Mouse (Mus musculus) left cerebral cortex, postnatal 14 days (tissue): ENCODE data around the gene Lingo4. TPM values are rescaled to one million over a fixed set of nuclear protein-coding genes. Genes with fewer than 3 reads are reported as not detected.

Source experiments
- DNase-seq, 2 experiments: peaks; one replicate each; pipeline ENCODE4 v3.0.0; 2021 to 2022; ENCODE audit warnings: low spot score in 2 of 2, mixed read lengths in 1 of 2
- intact Hi-C: fragments of 180-260 bp; cut with DNase I; formaldehyde crosslinking; loops from one replicate; pipeline ENCODE4 v1.15.1; 2025
- long read RNA-seq, 2 experiments: library from polyadenylated mRNA; stranded (forward); transcript quantifications; one replicate each; pipeline ENCODE4 v2.0.0; 2021
- total RNA-seq, 2 experiments: library from RNA; stranded (reverse); gene quantifications; 2 replicates each; pipeline ENCODE4 v1.2.3; 2021

Gene Lingo4
- total RNA-seq: 1 to 10 TPM in 1 of 2 experiments, under 1 TPM in 1; 0.70 to 1.1 TPM
- long read RNA-seq, experiment 1: 0 reads
- long read RNA-seq, experiment 2: 0 reads

DNA sequence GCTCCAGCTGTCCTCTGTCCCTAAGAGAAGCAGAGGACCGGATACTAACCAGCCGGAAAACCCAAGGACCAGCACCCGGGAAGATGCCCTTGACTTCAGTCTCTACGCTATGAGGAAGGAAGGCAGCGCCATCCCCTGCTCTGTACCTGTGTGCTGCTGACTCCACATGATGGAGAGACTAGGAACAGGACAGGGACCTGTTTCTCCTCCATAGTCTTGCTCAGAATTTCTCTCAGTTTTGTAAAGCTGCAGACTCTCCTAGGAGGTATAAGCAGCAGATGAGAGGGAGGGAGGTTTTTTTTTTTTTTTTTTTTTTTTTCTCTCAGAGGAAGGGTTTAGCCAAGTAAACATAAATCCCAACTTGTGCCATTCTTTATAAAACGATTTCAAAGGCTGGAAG, at the start of gene Lingo4:
Lingo4 (plus strand) TSS at position 301 of the 400 bp plus-strand sequence.
- DNase-seq: no peak

DNA sequence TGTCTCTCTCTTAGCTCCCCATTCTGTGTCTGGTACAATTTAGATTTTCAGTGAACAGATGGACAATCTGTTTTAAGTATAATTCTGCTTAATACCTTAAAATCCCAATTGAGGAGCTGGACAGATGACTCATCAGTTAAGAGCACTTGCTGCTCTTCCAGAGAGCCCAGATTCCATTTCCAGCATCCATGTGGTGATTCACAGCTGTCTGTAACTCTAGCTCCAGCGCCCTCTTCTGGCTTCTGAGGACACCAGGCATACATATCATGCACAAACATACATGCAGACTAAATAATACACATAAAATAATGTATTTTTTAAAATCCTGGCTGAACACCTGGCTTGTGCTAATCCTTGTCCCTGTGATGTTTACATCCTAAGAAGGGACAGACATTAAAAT, 37.5 kb upstream of the Lingo4 start:
- intact Hi-C loops: no loop called here

More for the DNA sequence above, at the start of gene Lingo4:
- intact Hi-C loops: no loop called here

DNA sequence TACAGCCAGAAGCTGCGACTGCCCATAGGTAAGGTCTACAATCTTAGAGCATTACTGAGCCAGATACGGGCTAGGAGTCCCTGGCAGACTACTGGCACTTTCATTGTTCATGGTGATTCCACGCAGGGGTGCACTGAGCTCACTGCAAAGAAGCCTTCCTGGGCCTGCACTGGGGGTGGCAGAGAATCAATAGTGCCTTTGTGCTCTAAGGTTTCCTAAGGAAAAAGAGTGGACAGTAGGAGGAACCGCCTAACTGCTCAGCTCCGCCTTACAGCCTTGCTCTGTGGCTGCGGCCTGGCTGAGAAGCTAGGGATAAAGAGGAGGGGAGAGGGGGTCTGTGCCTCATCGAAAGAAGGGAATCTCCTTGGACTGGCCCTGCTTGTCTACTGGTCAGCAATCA, 36.2 kb upstream of the Lingo4 start, which contains the start of gene C2cd4d:
C2cd4d (plus strand) TSS at position 301 of the 400 bp plus-strand sequence.
- DNase-seq: no peak
- intact Hi-C loops: no loop called here

More for the DNA sequence above, 37.5 kb upstream of the Lingo4 start:
- peak; percentile 40 to 57 for DNase-seq

DNA sequence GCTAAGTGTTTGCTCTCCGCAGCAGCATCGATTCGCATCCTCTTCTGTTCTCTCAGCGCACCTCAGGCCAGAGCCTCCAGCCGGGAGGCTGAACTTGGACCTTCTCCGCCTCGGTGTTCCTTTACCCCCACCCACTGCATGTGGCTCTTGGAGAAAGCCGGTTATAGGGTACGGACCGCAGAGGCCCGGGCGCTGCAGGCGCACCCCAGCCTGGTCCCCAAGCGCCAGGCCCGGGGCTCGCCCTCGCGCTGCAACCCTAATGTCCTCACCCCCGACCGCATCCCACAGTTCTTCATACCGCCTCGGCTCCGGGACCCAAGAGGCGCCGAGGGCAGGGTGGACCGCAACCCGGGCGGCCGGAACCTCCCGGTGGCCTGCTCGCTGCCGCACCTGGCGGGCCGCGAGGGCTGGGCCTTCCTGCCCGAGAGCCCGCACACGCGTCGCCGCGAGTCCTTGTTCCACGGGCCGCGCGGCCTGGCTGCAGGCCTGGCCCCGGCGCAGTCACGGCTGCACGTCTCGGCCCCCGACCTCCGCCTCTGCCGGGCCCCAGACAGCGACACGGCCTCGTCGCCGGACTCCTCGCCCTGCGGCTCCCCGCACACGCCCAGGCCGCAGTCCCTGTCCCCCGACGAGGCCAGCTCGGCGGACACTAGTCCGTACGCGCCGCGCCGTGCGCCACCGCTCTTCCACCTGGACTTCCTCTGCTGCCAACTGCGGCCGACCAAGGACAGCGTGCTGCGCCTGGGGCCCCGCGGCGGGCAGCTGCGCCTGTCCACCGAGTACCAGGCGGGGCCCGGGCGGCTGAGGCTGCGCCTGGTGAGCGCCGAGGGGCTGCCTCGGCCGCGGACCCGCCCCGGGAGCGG, 34.8 kb upstream of the Lingo4 start:
- intact Hi-C loops: no loop called here
- DNase-seq: peak in 1 of 2 experiments; percentile 27

DNA sequence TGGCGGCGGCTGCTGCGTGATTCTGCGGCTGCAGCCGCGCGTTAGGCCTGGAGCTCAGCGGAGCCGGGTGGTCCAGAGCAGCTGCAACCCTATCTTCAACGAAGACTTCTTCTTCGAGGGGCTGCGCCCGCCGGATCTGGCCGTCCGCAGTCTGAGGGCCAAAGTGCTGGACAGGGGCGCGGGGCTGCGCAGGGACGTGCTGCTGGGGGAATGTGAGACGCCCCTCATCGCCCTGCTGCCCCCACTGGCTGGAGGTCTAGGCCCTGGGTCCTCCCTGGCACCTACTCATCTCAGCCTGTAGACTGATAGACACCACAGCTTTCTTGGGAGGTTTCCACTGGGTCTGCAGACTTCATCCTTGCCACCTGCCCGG, 34.2 kb upstream of the Lingo4 start:
- DNase-seq: no peak
- intact Hi-C loops: no loop called here

DNA sequence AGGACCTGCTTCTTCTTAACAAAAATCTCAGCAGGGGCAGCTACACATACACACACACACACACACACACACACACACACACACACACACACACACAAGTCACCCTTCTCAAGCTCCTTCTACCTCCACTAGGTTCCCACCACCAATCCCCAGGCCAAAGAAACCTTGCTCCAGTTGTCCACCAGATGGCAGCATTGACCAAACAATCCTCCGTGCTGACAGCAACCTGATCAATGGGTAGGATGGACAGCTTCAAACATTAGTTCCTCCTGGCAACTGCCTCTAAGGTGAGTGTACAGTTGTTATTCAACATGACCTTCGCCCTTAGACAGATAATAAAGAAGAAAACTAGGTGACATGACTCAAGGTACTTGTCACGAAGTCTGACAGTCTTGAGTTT, 31.6 kb upstream of the Lingo4 start:
- intact Hi-C loops: loop anchor here (2.0 to 5.0 kb wide), 2 partner anchors 46 to 76 kb away; partner anchors contain the start of genes Mrpl9, Oaz3 and Tdrkh
- DNase-seq: peak; percentile 73 to 88

DNA sequence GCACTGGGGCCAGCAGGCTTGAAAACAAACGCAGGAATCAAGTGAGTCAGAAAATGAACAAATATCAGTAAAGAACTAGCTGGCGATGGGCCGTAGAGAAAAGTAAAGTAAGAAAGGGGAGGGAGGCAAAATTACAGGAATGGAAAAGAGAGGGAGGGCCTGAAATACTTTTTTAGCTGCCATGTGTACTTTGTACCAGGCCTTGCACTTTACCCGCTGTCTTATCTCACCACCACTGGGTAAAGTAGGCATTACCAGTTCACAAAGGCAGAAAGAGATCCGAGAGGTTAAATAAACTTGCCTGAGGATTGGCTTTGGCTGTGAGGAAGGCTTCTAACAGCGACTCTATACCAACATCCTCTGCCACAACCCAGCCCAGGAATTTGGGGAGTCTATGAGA, 30.8 kb upstream of the Lingo4 start:
- no peak for DNase-seq
- intact Hi-C loops: loop anchor here (2.0 to 5.0 kb wide), 2 partner anchors 45 to 75 kb away; partner anchors contain the start of genes Mrpl9, Oaz3 and Tdrkh

DNA sequence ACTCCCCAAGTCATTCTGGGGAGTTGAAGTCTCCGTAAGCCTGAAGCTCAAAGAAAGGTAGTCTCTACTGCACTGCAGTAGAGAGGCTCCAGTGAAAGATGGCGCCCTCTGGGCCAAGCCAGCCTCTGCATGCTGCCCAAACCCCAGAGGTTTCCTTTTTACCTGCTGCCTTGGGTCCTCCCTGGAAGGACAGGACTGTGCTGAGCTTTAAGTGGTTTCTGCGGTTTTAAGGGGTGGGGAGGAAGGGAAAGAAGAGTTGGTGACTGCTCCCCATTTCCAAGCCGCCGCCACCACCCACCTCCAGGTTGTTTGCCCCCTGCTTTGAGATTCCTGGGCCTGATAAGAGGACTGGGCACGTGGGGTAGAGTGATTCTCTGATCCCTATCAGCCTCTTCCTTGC, 29.7 kb upstream of the Lingo4 start:
- intact Hi-C loops: loop anchor here (5.0 kb wide), 1 partner anchor 74 kb away; the partner anchor contains the start of genes Mrpl9 and Oaz3

DNA sequence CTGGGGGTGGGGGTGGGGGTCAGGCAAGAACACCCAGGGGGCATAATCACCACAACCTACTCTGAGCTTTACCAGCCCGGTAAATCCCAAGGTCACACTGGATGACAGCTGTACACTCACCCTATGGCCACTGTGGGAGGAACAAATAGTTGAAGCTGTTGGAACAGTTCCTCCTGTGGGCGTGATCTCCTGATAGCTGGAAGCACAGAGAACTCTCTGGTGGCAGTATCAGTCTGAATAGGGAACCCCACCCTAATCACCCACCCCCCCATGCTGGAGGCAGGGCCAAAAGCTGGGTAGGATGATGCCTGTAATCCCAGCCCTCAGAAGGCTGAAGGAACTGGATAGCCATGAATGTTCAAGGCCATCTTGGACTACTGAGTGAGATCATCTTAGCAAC, 28.6 kb upstream of the Lingo4 start:
- intact Hi-C loops: loop anchor here (5.0 kb wide), 2 partner anchors 73 to 218 kb away; partner anchors contain the start of genes Mrpl9 and Oaz3
- no peak for DNase-seq

More for the DNA sequence above, 29.7 kb upstream of the Lingo4 start:
- DNase-seq: no peak

DNA sequence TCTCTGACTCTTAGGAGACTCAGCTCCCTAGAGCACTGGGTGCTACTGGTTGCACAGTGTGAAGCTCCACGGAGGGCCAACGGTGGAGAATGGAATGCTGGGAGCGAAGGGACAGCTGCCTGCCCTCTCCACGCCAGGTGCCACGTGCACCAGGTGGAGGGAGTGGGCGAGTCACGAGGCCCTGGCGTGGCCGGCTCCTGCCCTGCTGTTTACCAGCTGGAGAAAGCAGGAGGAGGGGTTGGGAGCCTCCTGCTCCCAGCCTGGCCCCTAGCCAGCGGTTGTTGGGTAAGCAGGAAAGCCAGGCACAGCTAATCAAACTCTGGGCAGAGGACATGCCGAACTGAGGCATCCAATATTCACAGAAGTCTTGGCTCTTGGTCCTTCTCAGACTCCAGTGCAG, 26.7 kb upstream of the Lingo4 start:
- peak; percentile 23 to 49 for DNase-seq
- intact Hi-C loops: loop anchor here (5.0 kb wide), 1 partner anchor 216 kb away; no protein-coding TSS in a partner anchor

DNA sequence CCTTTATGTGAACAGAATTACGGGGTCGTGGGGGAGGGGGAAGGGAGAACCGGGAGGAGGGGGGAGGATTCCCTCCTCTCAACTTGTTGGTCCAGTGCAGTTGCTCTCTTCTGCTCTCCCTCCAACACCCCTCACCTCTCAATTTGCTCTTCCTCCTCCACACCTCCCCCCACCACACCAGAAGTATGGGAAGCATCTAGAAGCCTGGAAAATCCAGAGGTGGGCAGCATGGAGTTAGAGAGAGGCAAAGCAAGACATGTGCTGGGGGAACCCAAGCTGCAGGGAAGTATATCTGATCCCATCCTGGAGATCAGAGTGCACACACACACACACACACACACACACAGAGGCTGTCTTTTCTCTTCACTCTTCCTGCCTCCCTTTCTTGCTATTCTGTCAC, 26.3 kb upstream of the Lingo4 start:
- intact Hi-C loops: loop anchor here (5.0 kb wide), 1 partner anchor 215 kb away; no protein-coding TSS in a partner anchor
- no peak for DNase-seq

DNA sequence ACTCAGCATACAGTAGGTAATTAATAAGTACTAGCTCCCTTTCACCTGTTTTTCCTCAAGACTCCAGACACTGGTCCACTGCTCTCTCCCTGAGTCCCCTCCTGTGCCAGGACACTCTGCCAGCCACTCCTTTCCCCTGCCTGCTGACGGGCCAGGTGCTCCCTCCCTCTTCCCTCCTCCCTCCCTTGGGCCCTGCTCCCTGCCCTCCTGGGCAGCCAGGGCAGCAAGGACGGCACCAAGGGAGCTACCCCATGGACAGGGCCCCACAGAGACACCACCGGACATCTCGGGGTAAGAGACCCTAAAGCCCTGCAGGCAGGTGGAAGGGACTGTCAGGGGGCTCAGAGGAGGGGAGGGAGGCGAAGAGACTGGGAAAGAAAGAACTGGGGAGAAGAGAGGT, 25.7 kb upstream of the Lingo4 start, which contains the start of gene Rorc:
Rorc (plus strand) TSS at position 154 of the 400 bp plus-strand sequence.
- DNase-seq: no peak
- intact Hi-C loops: loop anchor here (5.0 kb wide), 1 partner anchor 215 kb away; no protein-coding TSS in a partner anchor

DNA sequence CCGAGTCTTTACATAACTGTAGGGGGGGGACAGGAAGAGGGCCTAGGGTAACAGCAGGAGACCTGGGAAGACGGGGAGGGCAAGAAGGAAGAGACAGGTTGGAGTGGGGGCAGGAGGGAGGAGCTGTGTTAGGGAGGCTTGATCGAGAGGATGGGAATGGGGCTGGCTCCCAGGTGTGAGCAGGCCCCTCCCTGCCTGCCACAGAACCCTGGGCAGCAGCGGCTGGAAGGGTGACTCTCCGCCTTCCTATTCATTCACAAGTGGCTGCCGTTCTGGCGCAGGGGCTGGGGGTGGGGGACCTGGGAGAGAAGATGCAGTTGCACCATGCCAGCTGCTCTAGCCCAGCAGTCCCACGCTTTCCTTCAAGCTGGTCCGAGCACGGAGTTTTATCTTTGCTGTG, 25.2 kb upstream of the Lingo4 start:
- peak in 1 of 2 experiments; percentile 18 for DNase-seq
- intact Hi-C loops: loop anchor here (5.0 kb wide), 1 partner anchor 214 kb away; no protein-coding TSS in a partner anchor

DNA sequence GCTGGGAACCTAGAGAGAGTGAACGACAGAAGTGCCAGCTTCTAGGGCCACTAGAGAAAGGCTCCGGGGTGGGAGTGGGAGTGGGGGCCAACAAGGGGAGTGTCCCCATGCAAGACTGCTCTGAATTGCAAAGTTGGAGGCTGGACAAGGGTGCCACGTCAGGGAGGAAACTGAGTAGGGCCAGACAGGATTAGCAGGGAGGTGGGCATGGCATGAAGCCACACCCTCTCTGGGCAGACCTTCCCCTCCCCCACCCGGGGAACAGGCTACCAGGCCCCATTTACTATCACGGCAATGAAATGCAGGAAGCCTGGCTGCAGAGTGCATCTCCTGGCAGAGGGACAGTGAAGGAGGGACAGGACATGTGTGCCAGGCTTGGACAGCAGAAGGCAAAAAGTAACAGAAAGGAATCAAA, 24.7 kb upstream of the Lingo4 start:
- DNase-seq: no peak
- intact Hi-C loops: loop anchor here (5.0 kb wide), 1 partner anchor 214 kb away; no protein-coding TSS in a partner anchor

DNA sequence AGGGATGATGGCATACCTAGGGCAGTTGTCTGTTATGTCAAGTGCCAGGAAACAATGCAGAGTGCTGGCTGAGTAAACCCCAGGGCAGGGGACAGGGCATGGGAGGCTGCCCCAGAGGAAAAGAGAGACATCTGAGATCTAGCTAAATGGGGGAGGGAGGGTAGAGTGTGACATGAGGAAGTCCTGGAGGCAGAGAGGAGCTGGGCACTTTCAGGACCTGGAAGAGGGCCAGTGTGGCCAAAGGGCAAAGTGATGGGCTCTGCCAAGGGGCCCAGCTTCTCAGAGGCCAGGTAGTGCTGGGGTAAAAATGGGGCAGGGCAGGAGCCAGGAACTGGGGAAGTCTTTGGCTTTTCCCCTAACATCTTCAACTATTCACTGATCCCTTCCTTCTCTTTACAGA, 23.7 kb upstream of the Lingo4 start:
- no peak for DNase-seq
- intact Hi-C loops: loop anchor here (5.0 kb wide), 1 partner anchor 213 kb away; no protein-coding TSS in a partner anchor

DNA sequence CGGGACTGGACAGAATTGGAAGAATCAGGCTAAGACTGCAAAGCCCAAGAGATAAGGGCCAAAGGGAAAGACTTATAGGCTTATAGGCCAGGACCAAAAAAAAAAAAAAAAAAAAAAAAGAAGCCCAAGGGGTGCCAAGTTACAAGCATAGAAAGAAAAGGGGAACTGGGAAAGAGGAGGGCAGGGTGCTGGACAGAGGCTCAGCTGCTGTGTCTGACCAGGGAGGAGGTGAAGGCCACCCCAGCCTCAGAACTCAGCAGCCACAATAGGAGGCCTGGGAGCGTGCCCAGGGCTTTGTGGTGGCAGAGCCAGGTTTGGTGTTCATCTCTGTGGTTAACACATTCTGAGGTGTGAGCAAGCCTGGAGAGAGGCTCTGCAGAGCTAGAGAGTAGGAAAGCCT, 23.2 kb upstream of the Lingo4 start:
- intact Hi-C loops: no loop called here
- DNase-seq: no peak

DNA sequence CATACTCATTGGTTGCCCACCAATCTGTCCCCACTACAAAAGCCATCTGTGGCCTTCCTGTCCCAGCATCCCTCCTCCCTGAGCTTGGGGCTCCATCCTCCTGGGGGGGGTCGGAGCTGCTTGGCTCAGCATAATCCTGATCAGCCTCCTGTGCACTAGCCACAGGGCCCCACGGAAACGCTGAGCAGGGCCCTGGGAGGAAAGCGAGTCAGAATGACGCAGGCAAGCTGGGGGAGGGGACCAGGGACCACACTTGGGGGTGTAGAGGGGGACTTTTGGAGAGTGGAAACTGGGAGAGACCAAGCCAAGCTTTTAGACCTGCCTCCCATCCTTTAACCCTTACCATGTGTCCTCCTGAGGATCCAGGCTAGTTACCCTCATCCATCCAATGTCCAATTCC, 22.5 kb upstream of the Lingo4 start:
- no peak for DNase-seq
- intact Hi-C loops: no loop called here

DNA sequence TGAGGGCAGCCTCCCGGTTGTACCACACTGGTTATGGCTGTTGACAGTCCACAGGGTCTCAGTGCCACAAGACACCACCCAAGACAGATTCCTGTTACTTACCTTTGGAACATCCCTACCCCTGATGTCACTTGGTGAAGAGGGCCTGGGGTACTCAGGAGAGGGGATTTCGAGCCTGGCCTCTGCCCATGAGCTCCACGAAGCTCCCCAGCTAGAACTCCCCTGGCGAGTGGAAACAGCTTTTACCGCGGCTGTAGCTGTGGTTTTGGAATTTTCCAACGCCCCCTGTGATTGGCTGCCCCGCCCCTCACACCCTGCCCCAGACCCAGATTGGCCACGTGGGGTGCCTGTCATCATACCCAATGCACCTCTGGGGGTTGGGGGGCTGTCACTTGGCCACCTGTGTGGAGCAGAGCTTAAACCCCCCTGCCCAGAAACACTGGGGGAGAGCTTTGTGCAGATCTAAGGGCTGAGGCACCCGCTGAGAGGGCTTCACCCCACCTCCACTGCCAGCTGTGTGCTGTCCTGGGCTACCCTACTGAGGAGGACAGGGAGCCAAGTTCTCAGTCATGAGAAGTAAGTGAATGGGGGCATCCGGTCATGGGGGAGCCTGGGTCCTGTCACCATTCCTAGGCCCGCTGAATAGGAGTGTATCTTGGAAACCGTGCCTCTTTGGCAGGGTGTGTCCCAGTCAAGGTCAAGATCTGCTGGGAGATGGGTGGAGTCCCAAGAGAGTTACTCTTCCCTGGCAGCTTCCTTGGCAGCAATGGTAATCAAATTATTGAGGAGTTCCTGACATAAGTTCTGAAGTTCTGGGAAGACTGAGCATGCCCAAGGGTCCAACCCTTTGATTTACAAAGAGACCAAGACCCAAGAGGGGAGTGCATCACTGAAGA, 21.0 kb upstream of the Lingo4 start:
- no peak for DNase-seq
- intact Hi-C loops: no loop called here

DNA sequence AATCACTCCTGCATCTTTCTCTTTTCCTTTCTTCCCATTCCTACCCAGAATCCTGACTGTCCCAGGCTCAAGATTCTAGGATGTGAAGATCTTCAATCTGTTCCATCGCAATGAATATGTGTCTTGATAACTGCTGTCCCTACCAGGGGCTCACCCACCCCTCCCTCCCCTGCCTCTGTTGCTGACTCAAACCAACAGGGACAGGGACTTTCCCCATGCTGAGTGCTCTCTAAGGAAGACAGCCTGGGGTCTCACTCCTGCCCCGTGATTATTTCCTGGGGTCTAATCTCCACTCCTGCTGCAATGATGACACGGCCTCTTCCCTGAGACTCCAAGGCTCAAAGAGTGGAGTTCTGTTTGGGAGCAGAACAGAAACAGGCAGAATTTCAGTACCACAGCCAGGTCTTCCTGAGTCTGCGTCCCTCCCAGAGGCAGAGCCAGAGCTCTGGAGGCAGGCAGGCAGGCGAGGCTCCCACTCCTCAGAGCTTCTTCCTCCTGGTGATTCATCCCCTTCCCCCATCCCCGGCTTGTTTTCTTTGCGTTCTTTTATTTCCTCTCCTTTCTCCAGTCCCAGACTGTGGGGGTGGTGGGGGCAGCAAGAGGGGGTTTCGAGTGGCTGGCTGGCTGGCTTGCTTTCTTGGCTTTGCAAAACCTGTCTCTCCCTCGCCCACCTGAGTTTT, 18.3 kb upstream of the Lingo4 start:
- peak in 1 of 2 experiments; percentile 26 for DNase-seq
- intact Hi-C loops: no loop called here
